Mouse (Mus musculus) testis, adult 2 months (tissue): ENCODE results near the gene Hgd.

Experiments
- CTCF ChIP-seq: fragments of 200-500 bp; IDR thresholded peaks from 2 replicates; pipeline ENCODE4 v1.5.1; 2012; ENCODE audit warnings: low read depth, mild to moderate bottlenecking, inconsistent platforms, low read length, moderate library complexity; ENCODE audit not compliant: control insufficient read depth, insufficient read depth, insufficient replicate concordance
- POLR2A ChIP-seq: fragments of 200-500 bp; IDR thresholded peaks from 2 replicates; pipeline ENCODE4 v1.6.1; 2012; ENCODE audit warnings: low read depth, mild to moderate bottlenecking, inconsistent platforms, low read length, moderate library complexity; ENCODE audit not compliant: control insufficient read depth

DNA sequence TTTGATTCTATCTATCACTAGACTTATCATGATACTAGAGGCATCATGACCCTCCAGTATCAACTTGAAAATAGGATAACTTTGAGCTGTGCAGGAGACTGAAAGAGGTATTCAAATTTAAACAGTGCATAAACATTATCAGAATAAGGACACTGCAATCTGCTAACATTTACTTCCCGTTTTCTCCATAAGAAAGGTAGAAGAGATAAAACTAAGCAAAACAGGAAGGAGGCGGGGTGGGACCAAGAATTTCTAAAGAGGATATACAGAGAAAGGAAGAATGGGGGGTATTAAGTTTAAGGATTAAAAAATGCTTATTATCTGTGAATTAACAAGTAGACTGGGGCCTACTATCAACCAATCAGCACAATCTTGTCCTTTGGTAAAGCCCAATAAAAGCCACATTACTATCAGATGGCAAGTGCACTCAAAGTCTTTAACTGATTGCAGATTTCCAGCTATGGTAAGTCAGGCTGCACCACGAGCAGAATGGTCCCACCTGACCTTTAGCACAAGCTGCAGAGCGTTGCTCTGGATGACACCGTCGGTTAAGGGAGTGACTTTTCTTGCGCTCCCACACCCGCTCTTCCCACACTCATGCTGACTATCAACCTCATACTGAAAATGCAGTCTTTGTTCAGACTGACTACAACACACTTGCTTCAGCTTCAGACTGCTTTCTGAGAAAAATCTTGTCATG, 46.4 kb upstream of the Hgd start:
- no peak for TF ChIP-seq POLR2A
- no peak for TF ChIP-seq CTCF
